Mouse (Mus musculus): ENCODE data around the gene Abca2.

Abca2 gene

DNA sequence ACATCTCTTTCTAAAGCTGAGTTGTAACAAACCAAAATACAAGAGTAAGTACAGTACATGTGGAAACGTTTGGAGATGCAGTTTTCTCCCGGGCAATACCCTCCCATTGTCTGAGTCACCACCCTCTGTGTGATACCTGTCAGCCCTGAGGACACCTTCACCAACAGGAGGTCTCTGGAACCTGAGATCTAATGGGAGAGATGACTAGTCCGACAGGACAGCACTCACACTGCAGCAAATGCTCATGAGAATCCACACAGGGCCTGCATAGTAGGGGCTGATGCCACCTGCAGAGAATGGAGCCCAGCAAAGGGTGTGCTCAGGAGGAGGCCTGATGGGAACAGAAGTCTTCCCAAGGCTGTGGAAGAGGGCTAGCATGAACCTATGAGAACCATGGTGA, 32.9 kb downstream of the Abca2 start:
- no peak for DNase-seq (ENCODE audit: low spot score)

DNA sequence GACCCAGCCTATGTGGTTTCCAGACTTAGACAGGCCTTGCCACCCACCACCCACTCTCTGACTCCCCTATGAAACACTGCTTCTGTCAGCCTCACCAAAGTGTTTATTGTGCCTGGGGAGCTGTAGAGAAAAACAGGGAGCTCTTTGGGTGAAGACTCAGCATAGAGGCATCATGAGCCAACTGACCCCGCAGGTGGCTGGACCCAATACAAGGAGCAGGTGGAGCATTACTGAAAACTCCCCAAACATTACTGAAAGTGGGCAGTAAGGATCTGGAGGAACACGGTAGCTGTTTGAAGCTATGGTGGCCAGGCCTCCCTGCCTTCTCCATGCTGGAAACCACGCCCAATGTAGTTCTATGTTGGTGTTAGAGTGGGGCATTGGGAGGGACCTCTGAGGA, 35.1 kb downstream of the Abca2 start:
- DNase-seq (ENCODE audit: low spot score): no peak

DNA sequence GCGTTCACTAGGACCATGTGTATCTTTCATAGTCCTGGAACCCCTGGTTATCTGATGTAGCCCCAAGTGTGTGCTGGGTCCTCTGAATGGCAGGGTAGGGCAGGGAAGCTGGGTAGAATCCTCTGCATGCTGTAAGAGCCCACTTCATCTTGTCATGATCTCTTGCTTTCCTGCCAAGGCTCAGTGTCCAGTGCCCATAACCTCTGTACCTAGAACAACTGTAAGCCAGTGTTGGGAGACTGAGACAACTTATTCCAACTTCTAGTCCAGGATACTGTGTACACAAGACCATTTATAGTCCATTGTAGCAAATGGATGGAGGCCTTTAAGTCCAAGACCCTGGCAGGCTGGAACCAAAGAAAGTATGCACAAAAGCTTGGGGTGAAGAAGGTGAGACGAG, 36.8 kb downstream of the Abca2 start:
- DNase-seq (ENCODE audit: low spot score): no peak

DNA sequence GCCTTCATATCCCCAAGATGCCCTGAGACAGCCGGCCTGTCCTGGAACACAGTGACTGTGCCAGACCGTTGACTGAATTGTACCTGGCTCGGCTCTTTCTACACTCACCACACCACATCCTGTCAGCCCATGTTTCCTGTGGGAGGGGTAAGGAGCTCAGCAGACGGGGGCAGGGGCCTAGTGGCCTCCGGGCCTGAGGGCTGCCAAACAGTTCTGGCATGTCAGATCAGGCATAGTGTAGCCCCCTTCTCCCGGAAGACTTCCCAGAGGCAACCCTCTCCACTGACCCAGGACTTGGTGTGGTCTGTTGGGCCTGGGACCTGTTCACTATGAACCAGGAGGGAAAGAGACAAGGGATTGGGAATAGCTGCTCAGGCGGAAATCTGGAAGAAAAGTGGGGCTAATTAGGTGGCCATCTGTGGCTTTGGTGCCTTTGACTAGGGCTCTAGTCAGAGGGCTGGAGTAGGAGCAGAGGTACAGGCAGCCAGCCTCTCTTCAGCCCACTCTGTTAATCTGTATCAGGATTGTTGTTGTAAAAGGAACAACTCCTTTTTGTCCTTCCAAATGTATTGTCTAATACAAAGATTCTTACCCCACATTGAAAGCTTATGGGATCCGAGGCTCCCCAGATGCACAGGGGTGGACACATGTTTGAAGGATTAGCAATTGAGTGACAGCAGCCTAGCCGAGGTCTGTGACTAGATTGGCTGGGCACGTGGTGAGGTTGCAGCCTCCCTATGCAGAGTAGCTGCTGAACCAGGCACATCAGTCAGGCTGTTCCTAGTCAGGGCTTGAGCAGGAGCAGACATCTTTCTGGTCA, 37.5 kb downstream of the Abca2 start:
- no peak for DNase-seq (ENCODE audit: low spot score)

DNA sequence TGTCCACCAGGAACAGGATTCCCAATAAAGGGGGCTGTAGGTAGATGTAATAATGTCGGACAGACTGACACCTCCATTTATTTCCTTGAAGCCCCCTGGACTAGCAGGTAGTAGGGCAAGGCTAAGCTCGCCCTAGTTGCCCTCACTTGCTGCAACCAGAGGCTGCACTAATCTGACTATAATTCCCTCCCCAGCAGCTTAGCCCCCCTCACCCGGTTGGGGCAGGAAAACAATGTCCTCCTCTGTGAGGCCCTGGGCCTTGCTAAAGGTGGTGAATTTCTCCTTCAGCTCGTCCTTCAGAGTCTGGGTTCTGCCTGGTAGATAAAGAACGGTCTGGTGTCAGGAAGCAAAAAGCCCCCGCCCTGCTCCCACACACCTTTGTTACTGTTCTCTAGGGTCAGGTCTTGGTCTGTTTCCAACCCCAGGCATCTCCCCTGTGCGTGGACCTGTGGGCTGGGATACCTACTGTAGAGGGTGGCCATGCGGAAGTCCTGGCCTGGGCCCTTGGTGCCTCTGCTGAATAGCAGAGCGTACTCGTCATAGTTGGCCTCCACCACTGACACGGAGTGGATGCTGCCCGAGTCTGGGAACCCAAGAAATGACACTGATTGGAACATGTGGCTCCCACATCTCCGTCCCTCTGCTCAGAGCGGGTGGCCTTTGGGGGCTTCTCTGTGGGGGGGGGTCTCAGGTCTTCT, 39.3 kb downstream of the Abca2 start:
- DNase-seq (ENCODE audit: low spot score): no peak

DNA sequence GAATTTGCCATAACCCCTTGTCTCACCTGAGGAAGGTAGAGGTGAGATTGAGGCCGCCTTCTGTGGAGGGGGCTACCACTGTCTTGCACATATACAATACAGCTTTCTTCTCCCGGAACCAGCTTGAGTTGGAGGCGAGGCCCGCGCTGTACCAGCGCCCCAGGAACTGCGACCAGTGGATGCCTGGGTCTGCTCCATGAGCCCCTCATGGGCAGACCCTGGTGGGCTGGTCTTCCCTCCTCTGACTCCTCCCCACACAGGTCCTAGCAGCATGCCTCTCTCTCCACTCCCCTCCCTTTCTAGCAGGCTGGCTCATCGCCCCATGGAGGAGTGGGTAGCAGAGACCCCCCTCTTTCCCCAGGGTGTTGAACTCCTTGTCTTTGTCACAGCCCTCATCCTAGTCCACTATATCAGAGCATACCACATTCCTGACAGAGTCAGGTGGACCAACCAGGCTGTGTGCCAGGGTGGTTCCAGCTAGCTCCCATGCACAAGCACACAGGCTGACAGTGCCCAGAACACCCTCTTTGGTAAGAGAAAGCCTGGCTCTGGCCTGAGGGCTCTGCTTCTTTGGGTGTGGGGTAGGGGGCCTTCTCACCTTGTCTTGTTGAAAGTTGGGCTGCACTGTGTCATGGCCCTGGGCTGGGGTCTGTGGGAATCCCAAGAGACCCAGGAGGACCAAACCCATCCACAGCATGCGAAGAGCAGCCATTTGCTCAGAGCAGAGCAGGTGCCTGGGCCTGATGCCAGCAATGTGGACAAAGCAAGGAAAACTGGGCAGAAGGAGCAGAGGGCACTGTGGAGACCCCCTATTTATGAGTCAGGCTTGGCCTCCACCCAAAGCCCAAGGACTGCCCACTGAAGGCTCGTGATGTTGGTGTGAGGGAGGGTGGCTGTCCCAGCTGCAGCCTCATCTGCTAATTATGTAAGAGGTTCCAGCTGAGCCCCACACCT, 40.7 kb downstream of the Abca2 start:
- no peak for DNase-seq (ENCODE audit: low spot score)

DNA sequence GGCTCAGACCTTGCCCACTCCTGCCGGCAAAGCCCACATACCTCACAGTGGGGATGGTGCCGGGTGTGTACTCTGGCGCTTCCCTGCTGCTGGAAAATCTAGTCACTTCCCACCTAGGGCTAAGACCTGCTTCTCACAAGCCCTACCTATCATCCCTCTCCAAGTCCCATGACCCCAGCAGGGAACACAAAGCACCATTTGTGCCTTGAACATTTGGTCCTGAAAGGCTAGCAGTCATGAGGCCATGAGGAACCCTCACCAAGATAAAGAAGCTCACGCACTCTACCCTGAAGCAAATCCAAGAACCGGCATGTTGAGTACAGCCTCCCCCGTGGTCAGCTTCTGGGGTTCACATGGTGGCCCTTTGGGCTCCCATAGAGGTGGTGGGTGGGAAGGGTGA, 41.5 kb downstream of the Abca2 start, which contains the start of gene Ptgds:
Ptgds (minus strand) TSS at position 78 of the 400 bp plus-strand sequence.
- no peak for DNase-seq (ENCODE audit: low spot score)

DNA sequence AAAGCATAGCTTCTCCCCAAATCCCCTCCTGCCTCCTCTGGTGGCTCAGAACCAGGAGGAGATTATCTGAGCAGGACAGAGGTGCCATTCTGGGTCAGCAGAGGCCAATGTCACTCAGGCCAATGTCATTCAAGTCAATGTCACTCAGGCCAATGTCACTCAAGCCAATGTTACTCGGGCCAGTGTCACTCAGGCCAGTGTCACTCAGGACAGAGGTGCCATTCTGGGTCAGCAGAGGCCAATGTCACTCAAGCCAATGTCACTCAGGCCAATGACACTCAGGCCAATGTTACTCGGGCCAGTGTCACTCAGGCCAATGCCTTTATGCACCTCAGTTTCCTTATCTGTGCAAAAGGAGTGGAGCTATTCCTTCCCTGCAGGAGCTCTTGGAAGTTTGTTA, 44.0 kb downstream of the Abca2 start:
- no peak for DNase-seq (ENCODE audit: low spot score)

DNA sequence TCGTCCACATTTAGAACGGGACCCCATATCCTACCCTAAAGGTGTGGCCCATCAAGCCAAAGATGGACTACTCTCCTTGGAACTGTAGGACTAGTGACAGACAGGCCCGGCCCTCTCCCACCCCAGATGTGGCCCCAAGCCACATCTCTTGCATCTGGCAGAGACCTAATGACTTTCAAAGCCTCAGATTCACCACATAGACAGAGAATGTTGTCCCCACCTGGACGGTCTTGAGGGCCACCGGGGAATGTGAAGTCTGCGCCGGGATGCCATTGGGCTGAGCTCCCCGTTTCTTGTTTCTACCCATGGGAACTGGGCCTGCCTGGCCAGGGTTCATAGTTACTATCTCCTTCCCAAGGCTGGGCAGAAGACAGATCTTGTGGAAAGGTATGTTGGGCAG, 49.0 kb downstream of the Abca2 start:
- no peak for DNase-seq (ENCODE audit: low spot score)

DNA sequence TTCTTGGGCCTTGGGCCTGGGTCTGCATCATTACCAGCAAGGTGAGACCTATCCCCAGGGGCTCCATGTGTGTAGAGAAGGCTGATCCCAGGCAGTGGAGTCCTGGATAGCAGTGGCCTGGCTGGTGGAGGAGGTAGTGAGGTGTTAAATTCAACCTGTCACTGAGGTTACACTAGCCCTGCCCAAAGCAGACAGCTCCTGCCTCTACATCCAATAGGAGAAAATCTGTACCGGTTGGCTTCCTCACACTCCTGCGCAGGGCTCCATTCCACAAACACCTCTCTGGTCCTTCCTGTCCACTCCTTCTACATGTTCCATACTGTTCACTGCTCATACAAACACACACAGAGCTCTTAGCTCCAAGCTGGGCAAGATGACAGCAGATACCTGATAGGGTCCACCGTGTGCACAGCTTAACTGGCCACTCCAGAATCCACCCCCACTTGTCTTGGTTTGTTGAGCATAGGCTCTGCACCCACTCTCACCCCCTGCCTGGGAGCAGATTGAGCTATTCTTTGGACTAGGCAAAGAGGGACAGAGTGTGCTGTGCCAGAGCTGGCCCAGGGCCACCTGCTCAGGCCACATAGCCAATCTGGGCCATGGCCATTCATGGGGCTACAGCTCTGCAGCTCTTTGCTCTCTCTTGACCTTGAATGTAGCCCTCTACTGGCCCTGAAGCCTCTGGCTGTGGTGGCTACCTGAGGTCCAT, 49.6 kb downstream of the Abca2 start:
- no peak for DNase-seq (ENCODE audit: low spot score)

DNA sequence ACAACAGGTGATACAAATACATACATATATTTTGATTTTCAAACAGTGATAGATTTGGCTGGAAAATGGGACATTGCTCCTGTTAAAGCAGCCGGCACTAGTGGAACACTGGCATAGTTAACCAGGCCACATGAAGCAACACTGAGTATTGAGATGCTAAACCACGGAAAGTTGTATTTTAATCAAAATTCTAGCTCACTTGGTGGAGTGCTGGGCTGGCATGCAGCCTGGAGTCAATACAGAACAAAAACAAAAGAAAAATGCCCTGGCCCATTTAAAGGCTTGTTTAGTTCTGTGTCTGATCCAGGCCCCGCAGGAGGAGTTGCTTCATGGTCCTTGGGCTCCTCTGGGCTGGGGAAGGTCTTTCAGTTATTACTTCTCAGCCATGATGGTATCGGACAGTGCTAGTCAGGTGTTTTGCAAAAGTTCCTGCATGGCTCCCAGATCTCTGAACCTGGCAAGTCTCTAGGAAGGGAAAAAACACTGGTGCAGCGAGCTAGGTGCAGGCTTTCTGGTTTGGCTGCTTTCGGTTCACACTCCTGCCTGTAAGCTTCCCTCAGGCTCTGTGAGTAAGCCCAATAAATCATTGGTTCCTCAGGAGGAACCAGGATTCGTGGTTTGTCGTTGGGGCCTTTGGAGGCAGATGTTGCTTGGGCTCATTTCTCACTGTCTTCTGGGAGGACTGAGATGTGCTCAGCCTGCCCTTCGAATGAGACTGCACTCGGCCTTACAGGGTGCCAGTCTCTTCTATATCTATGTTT, 51.2 kb downstream of the Abca2 start:
- DNase-seq (ENCODE audit: low spot score): no peak

DNA sequence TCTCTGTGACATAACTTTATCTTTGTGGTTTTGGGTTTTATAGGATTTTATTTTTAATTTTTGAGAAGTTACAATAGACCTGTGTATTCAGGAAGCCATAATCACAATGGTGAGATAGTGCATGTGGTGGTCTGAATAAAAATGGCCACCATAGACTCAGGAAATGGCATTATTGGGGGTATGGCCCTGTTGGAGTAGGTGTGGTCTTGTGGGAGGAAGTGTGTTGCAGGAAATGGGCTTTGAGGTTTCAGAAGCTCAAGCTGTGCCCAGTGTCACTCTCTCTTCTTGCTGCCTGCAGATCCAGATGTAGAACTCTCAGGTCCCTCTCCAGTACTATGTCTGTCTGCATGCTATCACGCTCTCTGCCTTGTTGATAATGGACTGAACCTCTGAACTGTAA, 52.0 kb downstream of the Abca2 start:
- DNase-seq (ENCODE audit: low spot score): no peak

DNA sequence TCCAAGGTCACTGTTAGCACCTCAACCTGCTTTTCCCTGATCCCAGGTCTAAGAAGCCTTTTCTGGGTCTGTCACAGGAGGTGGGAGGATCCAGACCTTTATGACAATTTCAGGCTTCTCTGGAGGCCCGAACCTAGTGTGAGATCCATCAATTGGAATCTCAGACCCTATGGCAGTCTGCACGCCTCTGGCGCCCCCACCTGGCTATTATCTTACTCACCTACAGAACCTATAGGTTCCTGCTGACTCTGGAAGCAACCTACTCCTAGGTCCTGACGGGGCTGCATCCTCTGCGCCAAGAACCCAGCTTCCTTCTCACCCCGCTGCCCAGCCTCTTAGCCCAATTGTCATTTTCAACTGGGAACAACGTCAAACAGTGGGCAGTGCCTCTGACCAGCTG, 54.5 kb downstream of the Abca2 start:
- no peak for DNase-seq (ENCODE audit: low spot score)

DNA sequence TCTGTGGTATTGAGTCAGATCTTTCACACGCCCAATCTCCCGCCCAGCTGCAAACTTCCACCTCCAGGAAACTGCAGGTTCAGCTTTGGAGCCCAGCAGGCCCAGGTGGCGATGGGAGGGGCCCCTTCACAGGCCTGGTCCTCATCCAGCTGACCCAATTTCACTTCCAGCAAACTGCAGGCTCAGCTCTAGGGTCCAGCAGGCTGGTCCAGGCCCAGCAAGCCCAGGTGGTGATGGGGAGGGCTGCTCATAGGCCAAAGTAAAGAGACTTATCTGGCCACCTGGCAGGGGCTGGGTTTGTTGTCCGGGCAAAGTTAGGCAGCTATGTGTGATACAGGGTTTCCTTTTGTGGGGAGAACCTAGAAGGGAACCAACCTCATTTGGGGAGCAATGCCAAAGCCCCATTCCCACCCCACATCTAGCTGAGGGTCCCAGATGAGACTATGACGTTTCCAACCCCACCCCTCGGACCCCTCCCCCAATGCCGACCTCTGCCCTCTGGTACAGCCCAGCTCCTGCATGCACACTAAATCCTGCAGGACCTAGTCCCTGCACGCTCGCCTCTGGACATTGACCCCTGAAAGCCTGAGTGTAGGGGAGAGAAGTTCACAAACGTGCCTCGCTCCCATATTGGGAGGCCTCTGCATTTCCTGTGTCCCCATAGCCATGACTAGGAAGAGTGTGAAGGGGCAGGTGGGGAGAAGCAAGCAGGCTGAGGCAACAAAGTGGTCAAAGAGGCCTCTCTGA, 56.6 kb downstream of the Abca2 start:
- DNase-seq (ENCODE audit: low spot score): no peak

DNA sequence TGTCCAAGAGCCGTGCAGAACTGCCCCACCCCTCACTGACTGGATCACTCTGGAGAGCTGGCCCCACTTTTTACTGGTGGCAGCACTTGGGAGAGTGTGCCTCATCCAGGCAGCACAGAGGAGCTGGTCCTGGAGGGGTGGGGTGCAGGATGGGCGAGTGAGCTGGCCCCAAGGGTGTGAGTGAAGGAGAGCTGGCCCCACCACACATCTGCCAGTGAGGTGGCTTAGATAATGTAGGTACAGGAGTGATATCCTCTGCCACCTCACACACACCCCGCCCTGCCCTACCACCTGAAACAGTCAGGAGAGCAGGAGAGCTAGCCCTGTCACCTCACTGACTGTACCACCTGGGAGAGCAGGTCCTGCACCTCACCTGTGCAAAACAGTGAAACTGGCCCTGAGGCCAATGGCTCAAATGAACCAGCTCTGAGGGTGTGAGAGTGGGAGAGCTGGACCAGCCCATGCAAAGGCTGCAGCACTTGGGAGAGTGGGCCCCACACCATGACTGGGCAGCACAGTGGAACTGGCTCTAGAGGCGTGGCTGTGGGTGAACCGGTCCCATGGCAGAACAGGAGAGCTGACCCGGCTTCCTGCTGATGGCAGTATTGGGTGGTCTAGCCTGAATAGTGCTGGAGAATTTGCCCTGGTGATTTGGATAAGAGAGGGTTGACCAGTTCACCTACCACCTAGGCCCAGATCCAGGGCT, 59.6 kb downstream of the Abca2 start:
- no peak for DNase-seq (ENCODE audit: low spot score)

DNA sequence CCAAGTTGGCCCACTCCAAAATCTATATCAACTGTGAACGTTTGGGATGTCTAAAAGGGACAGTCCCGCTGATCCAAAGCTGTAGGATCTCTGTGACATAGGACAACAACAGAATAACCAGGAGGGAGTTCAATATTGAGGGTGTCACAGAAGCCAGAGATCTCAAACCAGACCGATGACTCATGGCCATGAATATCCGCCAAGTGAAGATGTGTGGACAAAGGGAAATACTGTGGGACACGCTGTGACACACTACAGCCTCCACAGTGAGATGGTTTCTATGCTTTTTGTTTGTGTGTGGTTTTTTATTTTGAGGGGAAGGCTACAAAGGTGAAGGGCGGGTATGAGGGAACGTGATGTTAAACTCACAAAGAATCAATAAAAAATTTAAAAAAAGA, 60.2 kb downstream of the Abca2 start:
- no peak for DNase-seq (ENCODE audit: low spot score)

DNA sequence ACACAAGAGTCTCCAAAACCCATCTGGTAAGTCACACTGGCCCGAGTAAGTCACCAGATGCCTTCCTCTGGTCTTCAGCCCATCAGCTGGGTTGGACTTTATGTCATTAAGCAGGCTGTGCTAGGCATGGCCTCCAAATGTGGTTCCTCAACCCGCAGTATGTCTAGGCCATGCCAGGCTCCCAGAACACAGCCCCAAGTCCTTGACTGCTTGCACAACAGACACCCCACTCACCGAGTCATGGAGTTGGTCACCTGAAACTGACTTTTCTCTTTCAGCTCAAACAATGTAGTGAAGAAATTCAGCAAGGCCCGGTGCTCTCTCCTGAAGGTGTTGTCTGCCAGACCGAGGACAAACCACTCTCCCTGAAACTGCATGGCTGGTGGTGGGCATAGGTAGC, 64.5 kb downstream of the Abca2 start:
- DNase-seq (ENCODE audit: low spot score): no peak

DNA sequence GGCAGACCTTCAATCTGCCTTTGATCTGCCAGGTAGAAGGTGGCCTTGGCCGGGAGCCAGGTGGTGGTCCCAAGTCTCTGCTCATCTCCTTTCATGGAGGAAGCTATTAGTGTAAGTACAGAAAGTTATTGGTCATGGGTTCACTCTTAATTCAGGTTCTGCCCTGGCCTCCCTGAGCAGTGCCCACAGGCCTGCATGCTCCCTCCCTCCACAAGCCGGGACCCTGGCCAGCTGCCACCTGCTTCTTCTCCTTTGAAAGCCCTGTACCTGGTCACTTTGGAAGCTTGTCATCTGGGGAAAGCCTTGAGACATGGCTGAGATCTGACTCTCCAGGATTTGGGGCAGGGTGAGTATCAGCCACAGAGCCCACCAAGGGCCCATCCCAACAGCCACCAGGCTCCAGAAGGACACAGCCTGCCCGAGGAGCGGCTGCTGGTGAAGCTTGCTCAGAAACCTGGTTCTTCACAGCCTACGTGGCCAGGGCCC, 65.0 kb downstream of the Abca2 start, which contains the start of gene Lcn12:
Lcn12 (minus strand) TSS at position 436 of the 486 bp plus-strand sequence.
- DNase-seq (ENCODE audit: low spot score): no peak

DNA sequence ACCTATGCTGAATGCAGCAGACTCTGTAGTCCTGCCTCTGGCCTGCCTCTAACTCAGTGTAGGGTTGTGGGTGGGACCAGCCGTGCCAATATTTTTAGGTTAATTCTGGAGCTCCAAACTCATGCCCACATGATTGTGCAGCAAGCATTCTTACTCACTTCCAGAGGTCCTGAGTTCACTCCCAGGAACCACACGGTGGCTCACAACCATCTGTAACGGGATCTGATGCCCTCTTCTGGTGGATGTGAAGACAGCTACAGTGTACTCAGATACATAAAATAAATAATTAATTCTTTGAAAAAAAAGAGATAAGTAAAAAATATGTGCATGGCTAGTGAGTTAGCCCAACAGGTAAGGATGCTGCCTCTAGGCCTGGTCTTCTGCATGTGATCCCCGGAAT, 68.0 kb downstream of the Abca2 start:
- DNase-seq (ENCODE audit: low spot score): no peak

Measured in ovary, postnatal 14 days (tissue).